Mouse (Mus musculus) CH12.LX (cell line): ENCODE data around the gene Tox2. TPM values are rescaled to one million over a fixed set of nuclear protein-coding genes. Genes with fewer than 3 reads are reported as not detected.

Source experiments
- DNase-seq: peaks from one replicate; pipeline ENCODE4 v3.0.0-alpha.2; 2013; ENCODE audit errors: extremely low read depth
- H3K27ac ChIP-seq: 2 replicates; pipeline ENCODE4 v1.5.1; 2012; ENCODE audit warnings: low read depth, mild to moderate bottlenecking, control low read depth, moderate library complexity; ENCODE audit not compliant: insufficient read depth
- H3K27me3 ChIP-seq: replicated peaks from 2 replicates; pipeline ENCODE3; 2012; ENCODE audit warnings: inconsistent platforms
- H3K36me3 ChIP-seq, 2 experiments: replicated peaks in 1 of 2; 2 replicates each; pipeline versions ENCODE3 to v1.6.1; 2012; ENCODE audit warnings: inconsistent platforms in 1 of 2, low read length in 1 of 2, mild to moderate bottlenecking in 1 of 2, mixed read lengths in 1 of 2, moderate library complexity in 1 of 2; ENCODE audit not compliant: control insufficient read depth in 1 of 2, insufficient read depth in 1 of 2
- H3K4me1 ChIP-seq, 2 experiments: 2 replicates each; pipeline ENCODE4 v1.6.1; 2012; ENCODE audit warnings: inconsistent platforms in 1 of 2, moderate library complexity in 1 of 2; ENCODE audit not compliant: insufficient read depth in 2 of 2, control insufficient read depth in 1 of 2
- H3K4me2 ChIP-seq: 2 replicates; pipeline ENCODE4 v1.6.1; 2012; ENCODE audit warnings: low read depth, mild to moderate bottlenecking, control low read depth; ENCODE audit not compliant: poor library complexity, insufficient read depth, severe bottlenecking
- H3K4me3 ChIP-seq, 3 experiments: fragments of 150-350 bp in 1 of 3; sonication (generic) in 1 of 3; replicated peaks in 1 of 3; 2 replicates each; pipeline versions ENCODE3 to v1.5.1; 2011 to 2012; ENCODE audit warnings: low read depth in 2 of 3, low read length in 2 of 3, mild to moderate bottlenecking in 2 of 3, moderate library complexity in 2 of 3, control low read depth in 1 of 3, improper control_type of control experiment in 1 of 3, inconsistent platforms in 1 of 3, mixed read lengths in 1 of 3; ENCODE audit not compliant: poor library complexity in 1 of 3
- H3K79me2 ChIP-seq: replicated peaks from 2 replicates; pipeline ENCODE4 v1.6.1; 2012; ENCODE audit warnings: mild to moderate bottlenecking, moderate library complexity; ENCODE audit not compliant: control insufficient read depth, poor library complexity, insufficient read depth, severe bottlenecking; ENCODE audit errors: extremely low read depth
- H3K9ac ChIP-seq: 2 replicates; pipeline ENCODE4 v1.6.1; 2012; ENCODE audit warnings: low read depth, mild to moderate bottlenecking, control low read depth, moderate library complexity; ENCODE audit not compliant: insufficient read depth
- H3K9me3 ChIP-seq: replicated peaks from 2 replicates; pipeline ENCODE3; 2012; ENCODE audit warnings: low read length, inconsistent platforms, mixed read lengths
- BHLHE40 ChIP-seq: IDR thresholded peaks from 2 replicates; pipeline ENCODE4 v1.6.1; 2011; ENCODE audit warnings: mild to moderate bottlenecking, low read depth, low read length, improper control_type of control experiment
- CTCF ChIP-seq, 2 experiments: IDR thresholded peaks in 1 of 2; conservative IDR thresholded peaks in 1 of 2; 2 replicates each; pipeline ENCODE4 v1.5.1; 2011 to 2012; ENCODE audit warnings: low read depth in 2 of 2, low read length in 2 of 2, improper control_type of control experiment in 1 of 2, inconsistent platforms in 1 of 2, mild to moderate bottlenecking in 1 of 2, moderate library complexity in 1 of 2
- E2F4 ChIP-seq: IDR thresholded peaks from 2 replicates; pipeline ENCODE4 v1.6.1; 2011; ENCODE audit warnings: low read depth, low read length, improper control_type of control experiment; ENCODE audit not compliant: insufficient replicate concordance
- ETS1 ChIP-seq: conservative IDR thresholded peaks from 2 replicates; pipeline ENCODE4 v1.6.1; 2012; ENCODE audit warnings: low read depth, mild to moderate bottlenecking, inconsistent platforms, low read length, improper control_type of control experiment, moderate library complexity
- GABPA ChIP-seq: IDR thresholded peaks from 2 replicates; pipeline ENCODE4 v1.6.1; 2012; ENCODE audit warnings: low read depth, low read length, improper control_type of control experiment, inconsistent platforms; ENCODE audit not compliant: insufficient replicate concordance
- JUND ChIP-seq: conservative IDR thresholded peaks from 2 replicates; pipeline ENCODE4 v1.6.1; 2011; ENCODE audit warnings: low read depth, low read length, improper control_type of control experiment
- KAT2A ChIP-seq: IDR thresholded peaks from 2 replicates; pipeline ENCODE4 v1.6.1; 2012; ENCODE audit warnings: low read length, improper control_type of control experiment, inconsistent platforms; ENCODE audit not compliant: insufficient replicate concordance
- MEF2A ChIP-seq: IDR thresholded peaks from 2 replicates; pipeline ENCODE4 v1.6.1; 2014; ENCODE audit warnings: low read depth, mild to moderate bottlenecking, inconsistent platforms, low read length, improper control_type of control experiment, borderline replicate concordance
- NRF1 ChIP-seq: IDR thresholded peaks from 2 replicates; pipeline ENCODE4 v1.6.1; 2014; ENCODE audit warnings: low read depth, mild to moderate bottlenecking, inconsistent platforms, low read length, improper control_type of control experiment, moderate library complexity
- POLR2AphosphoS2 ChIP-seq: IDR thresholded peaks from 2 replicates; pipeline ENCODE4 v1.6.1; 2011; ENCODE audit warnings: low read depth, low read length, improper control_type of control experiment
- SMC3 ChIP-seq: IDR thresholded peaks from 2 replicates; pipeline ENCODE4 v1.6.1; 2011; ENCODE audit warnings: low read depth, low read length, improper control_type of control experiment
- USF2 ChIP-seq: conservative IDR thresholded peaks from 2 replicates; pipeline ENCODE4 v1.6.1; 2011; ENCODE audit warnings: low read depth, low read length, improper control_type of control experiment
- ZMIZ1 ChIP-seq: IDR thresholded peaks from 2 replicates; pipeline ENCODE4 v1.6.1; 2012; ENCODE audit warnings: low read depth, mild to moderate bottlenecking, inconsistent platforms, low read length, improper control_type of control experiment
- dilution Hi-C: fragments of 300-500 bp; cut with MboI; formaldehyde crosslinking; loops from 2 replicates; pipeline ENCODE4 v1.14.3; 2020; ENCODE audit warnings: low sequenced_read_pairs; ENCODE audit not compliant: extremely low pct_unique_long_range_greater_than_20kb, extremely low pct_ligation_motif_present
- in situ Hi-C: fragments of 300-500 bp; cut with MboI; formaldehyde crosslinking; loops from 3 replicates; pipeline ENCODE4 v1.14.3; 2019; ENCODE audit warnings: low sequenced_read_pairs, low pct_ligation_motif_present, low pct_unique_long_range_greater_than_20kb, mixed read lengths
- polyA plus RNA-seq: library from polyadenylated mRNA; unstranded; fragments of >175 nt; gene quantifications from 2 replicates; pipeline ENCODE4 v1.2.1, GENCODE M21; 2012; ENCODE audit warnings: low read depth; ENCODE audit not compliant: insufficient read length
- total RNA-seq, 2 experiments: library from RNA; depleted of rRNA; stranded (reverse); fragments of 300-350 nt in 1 of 2; fragments of >200 nt in 1 of 2; gene quantifications; 2 replicates each; pipeline ENCODE4 v1.2.3; 2012 to 2014

The Tox2 gene
- total and polyA plus RNA-seq, 3 experiments, result not detected

DNA sequence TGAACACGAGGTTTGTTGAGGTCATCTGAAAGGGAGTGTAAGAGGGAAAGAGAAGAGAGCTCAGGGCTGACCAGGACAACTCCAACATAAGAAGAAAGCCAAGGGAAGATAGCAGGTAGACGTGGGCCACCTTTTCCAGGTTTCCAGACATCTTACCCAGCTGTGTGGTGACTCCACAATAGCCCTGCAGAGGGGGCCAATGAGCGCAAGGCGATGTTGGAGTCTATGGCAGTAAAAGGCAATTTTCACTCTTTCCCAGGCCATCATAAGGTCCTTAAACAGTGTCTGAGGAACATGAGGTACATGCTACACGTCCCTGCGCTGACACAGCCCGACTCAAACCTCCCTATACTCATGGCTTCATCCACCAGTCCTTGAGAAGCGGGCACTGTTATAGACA, 70.9 kb downstream of the Tox2 start:
- no peaks in the 10 kb centered on the region for H3K36me3 ChIP-seq
- dilution Hi-C loops, result no loop called here
- H3K4me1 ChIP-seq, result 0 out of 4 replicates have a peak, but pooled peaks cover 0 to 2% of the 10 kb centered on the region in 2 experiments
- no peak overlapping the region for H3K4me2 ChIP-seq
- no peak overlapping the region for H3K4me3 ChIP-seq
- TF ChIP-seq CTCF (conservative IDR thresholded peaks at IDR 0.05 in 1 of 2, IDR thresholded peaks at IDR 0.05 in 1 of 2; ENCODE audit: low read depth in 2 of 2, low read length in 2 of 2) (peak in 1 of 2 experiments; percentile 43; a peak in 3 of 4 replicates), SMC3 (peak; percentile 39; the same call in 1 of the 2 replicates), BHLHE40 (no peak)
- TF ChIP-seq, all 38 proteins: peak for 2
- H3K9ac ChIP-seq, result no peak overlapping the region
- no peak for DNase-seq
- in situ Hi-C loops, result no loop called here
- H3K27ac ChIP-seq, result no peak overlapping the region
- no peaks in the 10 kb centered on the region for H3K79me2 ChIP-seq
- H3K9me3 ChIP-seq, result no peaks in the 10 kb centered on the region
- peaks cover 82% of the 10 kb centered on the region for H3K27me3 ChIP-seq

DNA sequence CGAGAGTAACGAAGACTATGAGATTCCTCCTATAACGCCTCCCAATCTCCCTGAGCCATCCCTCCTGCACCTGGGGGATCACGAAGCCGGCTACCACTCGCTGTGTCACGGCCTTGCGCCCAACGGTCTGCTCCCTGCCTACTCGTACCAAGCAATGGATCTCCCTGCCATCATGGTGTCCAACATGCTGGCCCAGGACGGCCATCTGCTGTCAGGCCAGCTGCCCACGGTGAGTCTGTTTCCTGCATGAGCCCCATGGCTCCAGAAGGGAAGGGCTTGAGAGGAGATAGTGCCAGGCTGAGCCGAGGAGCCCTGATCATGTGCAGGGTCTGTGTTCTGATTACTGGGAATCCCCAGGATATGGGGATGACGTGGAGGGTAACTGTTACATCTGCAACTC, 73.1 kb downstream of the Tox2 start:
- TF ChIP-seq CTCF (conservative IDR thresholded peaks at IDR 0.05 in 1 of 2, IDR thresholded peaks at IDR 0.05 in 1 of 2; ENCODE audit: low read depth in 2 of 2, low read length in 2 of 2) (no peak), MEF2A (no peak), POLR2AphosphoS2 (no peak), ETS1 (no peak), NRF1 (no peak), KAT2A (no peak), E2F4 (no peak), JUND (no peak), ZMIZ1 (no peak), GABPA (no peak)
- peaks cover 82% of the 10 kb centered on the region for H3K27me3 ChIP-seq
- H3K4me3 ChIP-seq, result no peak overlapping the region
- DNase-seq, result no peak
- H3K9ac ChIP-seq, result no peak overlapping the region
- H3K79me2 ChIP-seq, result no peaks in the 10 kb centered on the region
- 0 out of 4 replicates have a peak, but pooled peaks cover 0 to 2% of the 10 kb centered on the region in 2 experiments for H3K4me1 ChIP-seq
- no peaks in the 10 kb centered on the region for H3K36me3 ChIP-seq
- dilution Hi-C loops (no loop called here), in situ Hi-C loops (no loop called here)
- no peaks in the 10 kb centered on the region for H3K9me3 ChIP-seq
- no peak overlapping the region for H3K27ac ChIP-seq
- no peak overlapping the region for H3K4me2 ChIP-seq

DNA sequence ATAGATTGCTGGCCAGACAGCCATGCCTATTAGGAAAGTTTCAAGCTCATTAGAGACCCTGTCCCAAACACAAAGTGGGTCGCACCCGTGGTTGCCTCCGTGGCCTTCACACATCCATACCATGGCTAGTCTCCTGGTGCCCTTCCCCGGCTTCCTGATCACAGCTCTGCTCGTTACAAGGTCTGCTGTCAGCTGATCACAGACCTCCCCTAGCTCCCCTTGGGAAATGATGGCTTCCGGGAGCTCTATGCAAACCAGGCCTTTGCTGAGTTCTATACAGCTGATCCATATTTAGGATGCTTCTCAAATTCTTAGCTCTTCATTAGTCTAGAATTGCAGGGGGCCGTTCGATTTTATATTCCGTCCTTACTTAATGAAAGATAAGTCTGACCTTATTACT, 75.1 kb downstream of the Tox2 start:
- Histone ChIP-seq H3K4me1 (0 out of 4 replicates have a peak, but pooled peaks cover 0 to 2% of the 10 kb centered on the region in 2 experiments), H3K4me2 (no peak overlapping the region), H3K9me3 (no peaks in the 10 kb centered on the region), H3K36me3 (no peaks in the 10 kb centered on the region), H3K27me3 (peaks cover 85% of the 10 kb centered on the region), H3K9ac (no peak overlapping the region), H3K79me2 (no peaks in the 10 kb centered on the region), H3K4me3 (no peak overlapping the region), H3K27ac (no peak overlapping the region)
- in situ Hi-C loops, result no loop called here
- no peak for DNase-seq
- dilution Hi-C loops, result no loop called here
- TF ChIP-seq USF2, result no peak
